Mouse (Mus musculus) retina, postnatal 7 days (tissue): ENCODE results near the gene Mt1.
"Not testable (repeated sequence)": the region's sequence is repeated elsewhere in the genome, so short reads cannot be mapped to it uniquely, and the experiment has no call there.

Source experiments
- DNase-seq: peaks from one replicate; pipeline ENCODE4 v3.0.0-alpha.2; 2012; ENCODE audit warnings: low read depth, low spot score

The Mt1 gene

DNA sequence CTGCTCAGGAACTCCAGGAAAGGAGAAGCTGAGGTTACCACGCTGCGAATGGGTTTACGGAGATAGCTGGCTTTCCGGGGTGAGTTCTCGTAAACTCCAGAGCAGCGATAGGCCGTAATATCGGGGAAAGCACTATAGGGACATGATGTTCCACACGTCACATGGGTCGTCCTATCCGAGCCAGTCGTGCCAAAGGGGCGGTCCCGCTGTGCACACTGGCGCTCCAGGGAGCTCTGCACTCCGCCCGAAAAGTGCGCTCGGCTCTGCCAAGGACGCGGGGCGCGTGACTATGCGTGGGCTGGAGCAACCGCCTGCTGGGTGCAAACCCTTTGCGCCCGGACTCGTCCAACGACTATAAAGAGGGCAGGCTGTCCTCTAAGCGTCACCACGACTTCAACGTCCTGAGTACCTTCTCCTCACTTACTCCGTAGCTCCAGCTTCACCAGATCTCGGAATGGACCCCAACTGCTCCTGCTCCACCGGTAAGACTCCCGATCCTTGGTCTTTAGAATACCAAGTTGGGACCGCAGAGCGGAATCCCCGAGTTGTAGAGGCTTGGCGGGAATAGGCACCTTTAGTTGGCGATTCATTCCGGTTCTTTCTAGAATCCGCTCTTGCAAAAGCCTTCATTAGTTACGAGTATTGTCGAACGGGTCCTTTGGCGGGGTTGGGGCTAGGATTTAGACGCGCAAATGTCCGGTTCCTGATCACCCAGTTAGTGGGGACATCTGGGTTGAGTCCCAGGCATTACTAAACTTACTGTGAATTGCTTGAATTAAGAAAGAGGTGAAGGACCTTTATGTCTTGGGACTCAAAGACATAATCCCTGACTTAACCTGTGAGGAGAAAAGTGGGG is at the start of gene Mt1:
Gene Mt1, plus strand, starts transcription at position 226 of the 856 bp plus-strand sequence.
- peak; percentile 59 for DNase-seq

GRCm38 (mm10) chr8:94129133-94129789 is 49.6 kb upstream of the Mt1 start:
- DNase-seq = no peak

DNA sequence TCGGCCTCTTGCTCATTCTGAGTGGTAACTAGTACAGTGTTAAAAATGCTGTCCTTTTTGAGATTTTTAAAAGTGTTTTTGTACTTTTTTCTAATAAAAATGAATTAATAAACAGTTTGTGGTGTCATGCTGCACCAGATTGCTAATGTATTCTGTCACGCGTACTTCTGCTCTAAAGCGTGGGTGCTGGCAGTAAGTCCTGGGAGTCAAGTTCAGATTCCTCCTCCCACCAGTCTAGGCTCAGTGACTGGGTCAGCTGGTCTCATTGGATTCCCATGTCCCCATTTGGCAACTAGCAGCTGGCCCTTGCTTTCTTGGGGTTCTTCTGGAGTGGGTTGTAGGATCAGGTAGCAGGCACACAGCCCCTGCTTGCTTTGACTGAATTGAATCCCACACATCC is 48.8 kb upstream of the Mt1 start:
- no peak for DNase-seq

DNA sequence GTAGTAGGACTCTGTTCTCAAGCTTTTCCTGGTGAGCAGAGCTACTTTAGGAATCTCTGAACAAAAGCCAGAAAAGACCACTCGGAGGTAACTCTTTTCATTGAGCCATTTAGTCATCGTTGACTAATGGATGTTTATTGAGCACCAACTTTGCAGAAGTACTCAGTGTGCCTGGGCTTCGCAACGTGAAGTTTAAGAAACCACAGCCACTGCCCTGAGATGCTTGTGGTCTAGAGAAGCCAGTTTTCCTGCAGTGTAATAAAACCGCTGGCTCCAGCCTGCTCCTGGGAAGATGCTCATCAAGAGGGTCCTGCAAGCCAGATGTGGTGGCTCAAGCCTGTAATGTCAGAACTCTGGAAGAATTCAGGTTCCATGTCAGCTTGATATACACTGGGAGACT is 46.8 kb upstream of the Mt1 start:
- DNase-seq = no peak

DNA sequence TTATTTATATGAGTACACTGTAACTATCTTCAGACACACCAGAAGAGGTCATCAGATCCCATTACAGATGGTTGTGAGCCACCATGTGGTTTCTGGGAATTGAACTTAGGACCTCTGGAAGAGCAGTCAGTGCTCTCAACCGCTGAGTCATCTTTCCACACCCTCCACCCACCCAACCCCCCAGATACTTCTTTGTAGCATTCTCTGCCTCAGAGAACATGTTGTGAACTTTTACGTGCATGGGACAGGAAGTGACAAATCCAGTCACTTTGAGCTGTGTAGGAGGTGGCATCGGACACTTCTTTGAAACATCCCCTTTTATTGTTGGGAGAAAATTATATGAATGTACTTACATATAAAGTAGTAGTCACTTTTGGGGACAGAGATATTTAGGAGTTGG is 44.3 kb upstream of the Mt1 start:
- not testable (repeated sequence) for DNase-seq

GRCm38 (mm10) chr8:94135556-94135955 is 43.3 kb upstream of the Mt1 start:
- DNase-seq = no peak

- DNase-seq = no peak
Observed at GRCm38 (mm10) chr8:94136192-94136591, 42.7 kb upstream of the Mt1 start.

DNA sequence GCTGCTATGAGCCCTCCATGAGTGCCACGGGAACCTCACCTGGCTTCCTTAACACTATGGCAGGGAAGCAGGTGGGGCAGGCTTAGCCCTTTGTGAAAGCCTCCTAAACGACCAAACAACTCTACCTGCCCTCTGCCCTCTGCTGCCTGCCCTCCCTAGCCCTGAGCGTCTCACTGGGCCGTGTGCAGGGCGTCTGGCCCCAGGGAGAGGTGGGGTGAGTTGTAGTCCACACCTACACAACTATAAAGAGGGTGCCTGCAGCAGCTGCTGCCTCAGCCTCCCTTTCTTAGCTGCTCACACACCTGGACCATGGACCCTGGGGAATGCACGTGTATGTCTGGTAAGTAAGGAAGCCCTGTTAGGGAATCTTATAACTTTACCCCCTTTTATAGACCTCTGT is 41.9 kb upstream of the Mt1 start, which contains the start of gene Mt4:
Gene Mt4, plus strand, starts transcription at position 265 of the 400 bp plus-strand sequence.
- DNase-seq = no peak

- no peak for DNase-seq
Observed at GRCm38 (mm10) chr8:94140266-94140795, 38.6 kb upstream of the Mt1 start.

DNA sequence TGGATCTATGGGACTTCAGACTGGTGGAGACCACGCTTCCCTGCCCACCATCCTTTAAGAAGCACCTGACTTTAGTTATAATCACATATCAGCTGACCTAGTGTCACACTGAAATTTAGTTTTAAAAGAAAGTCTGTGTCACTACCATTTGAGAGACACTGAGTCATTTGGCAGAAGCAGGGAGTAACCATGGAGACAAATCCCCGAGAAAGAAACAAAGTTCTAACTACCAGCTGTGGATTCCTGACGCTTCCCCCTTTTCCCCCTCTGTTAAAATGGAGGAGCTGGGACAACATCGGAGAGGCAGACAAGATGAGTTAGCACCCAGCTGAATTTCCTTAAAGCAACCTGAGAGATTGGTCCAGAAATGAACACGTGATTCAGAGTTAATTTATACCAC is 30.6 kb upstream of the Mt1 start:
- DNase-seq = no peak

GRCm38 (mm10) chr8:94150925-94151324 is 28.0 kb upstream of the Mt1 start:
- DNase-seq = no peak

DNA sequence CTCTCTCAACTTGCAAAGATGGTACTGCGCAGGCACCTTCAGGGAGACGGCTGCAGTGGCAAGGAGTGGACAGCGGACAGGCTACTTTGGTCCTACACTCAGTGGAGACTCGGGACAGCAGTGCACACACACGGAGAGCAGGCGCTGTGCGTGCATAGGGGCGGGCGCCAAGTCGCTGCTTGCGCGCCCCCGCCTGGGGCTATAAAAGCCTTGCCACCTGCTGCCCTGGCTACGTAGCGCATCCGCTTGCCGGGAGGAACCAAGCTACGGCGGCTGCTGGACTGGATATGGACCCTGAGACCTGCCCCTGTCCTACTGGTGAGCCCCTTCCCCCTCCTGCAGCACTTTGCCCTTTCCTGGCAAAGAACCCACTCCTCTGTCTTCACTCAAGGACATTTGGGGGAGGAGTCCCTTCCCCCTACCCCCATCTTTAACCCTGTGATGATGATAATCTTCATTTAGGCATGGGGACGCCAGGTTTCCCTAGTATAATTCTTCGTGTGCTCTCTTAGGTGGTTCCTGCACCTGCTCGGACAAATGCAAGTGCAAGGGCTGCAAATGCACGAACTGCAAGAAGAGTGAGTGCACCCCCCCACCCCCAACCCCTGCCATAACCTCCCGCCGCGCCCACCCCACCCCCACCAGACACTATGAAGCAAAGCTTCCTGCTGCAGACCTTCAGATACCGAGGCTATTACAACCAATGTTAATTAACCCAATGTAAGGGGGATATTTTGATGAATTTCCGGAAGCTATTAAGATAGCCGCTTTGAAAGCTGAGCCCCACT is 26.2 kb upstream of the Mt1 start, which contains the start of gene Mt3:
Gene Mt3, plus strand, starts transcription at position 95 of the 788 bp plus-strand sequence.
- no peak for DNase-seq

- no peak for DNase-seq
Observed at GRCm38 (mm10) chr8:94153451-94153850, 25.4 kb upstream of the Mt1 start.

- no peak for DNase-seq
Observed at GRCm38 (mm10) chr8:94154537-94154936, 24.3 kb upstream of the Mt1 start.

GRCm38 (mm10) chr8:94156092-94156491 is 22.8 kb upstream of the Mt1 start:
- DNase-seq = no peak

DNA sequence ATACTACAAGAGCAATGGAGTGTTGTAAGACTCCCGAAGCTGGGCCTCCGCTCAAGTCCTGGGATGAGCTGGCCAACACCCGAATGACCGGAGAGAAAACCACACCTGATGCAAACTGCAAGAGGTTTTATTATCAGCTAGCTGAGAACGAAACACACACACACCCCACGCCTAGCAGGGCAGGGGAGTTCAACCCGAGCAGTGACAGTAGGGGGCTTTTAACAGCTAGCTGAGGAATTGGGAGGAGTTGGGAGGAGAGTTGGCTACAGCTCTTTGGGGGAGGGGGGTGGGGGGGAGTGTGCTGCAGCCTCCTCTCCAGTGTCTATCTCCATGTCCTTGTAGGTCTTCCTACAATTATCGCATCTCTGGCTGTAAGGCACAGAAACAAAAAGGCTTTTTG is 13.1 kb upstream of the Mt1 start:
- DNase-seq = not testable (repeated sequence)

DNA sequence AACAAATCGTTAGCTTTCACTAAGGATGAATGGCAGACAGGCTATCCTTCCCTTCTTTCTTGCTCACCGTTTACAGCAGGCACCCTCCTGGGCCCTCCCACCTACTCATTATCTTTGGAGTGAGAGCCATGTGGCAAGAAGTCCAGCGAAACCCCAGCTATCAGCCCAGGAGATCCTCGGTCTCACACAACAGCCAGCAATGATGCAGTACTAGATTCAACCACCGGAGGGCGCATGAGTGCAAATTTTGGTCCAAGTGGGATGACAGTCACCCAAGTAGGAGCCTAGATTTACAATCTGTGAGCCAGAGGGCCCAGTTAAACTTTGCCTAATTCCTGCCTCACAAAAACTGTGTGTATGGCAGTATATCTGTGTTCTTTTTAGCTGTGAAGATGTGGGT is 11.6 kb upstream of the Mt1 start:
- DNase-seq = peak; percentile 81

DNA sequence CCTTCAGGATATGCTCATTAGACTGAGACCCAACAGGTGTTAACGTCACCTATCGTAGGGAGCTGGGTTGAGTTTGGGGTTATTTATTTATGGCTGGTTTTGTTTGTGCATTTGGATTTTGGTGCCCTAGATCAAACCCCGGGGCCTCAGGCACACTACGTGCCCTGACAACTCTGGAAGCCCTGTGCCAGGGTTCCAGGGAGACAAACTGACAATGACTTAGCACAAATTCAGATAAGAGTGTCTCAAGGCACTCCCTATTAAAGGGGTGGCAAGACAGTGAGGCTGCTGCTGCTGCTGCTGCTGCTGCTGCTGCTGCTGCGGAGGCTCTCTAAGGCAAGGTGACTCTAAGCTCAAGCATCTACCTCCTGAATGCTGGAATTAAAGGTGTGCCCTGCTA is 9.3 kb upstream of the Mt1 start:
- DNase-seq = no peak

GRCm38 (mm10) chr8:94171321-94171755 is 7.5 kb upstream of the Mt1 start:
- DNase-seq = no peak

- no peak for DNase-seq
Observed at GRCm38 (mm10) chr8:94172075-94172808, 6.6 kb upstream of the Mt1 start, which contains the start of gene Mt2. TSS of gene Mt2 (plus strand) at chr8:94172664.
